Mouse (Mus musculus): ENCODE data around the gene Lysmd2.
A peak's percentile ranks its signal among the peaks of the same experiment; 100 is the strongest.
"Not testable (repeated sequence)": the region's sequence is repeated elsewhere in the genome, so short reads cannot be mapped to it uniquely, and the experiment has no call there.

Gene Lysmd2

GRCm38 (mm10) chr9:75626308-75626604 lies 715 bp downstream of the Lysmd2 start:
- no peak for DNase-seq (ENCODE audit: low read depth, low spot score)

DNA sequence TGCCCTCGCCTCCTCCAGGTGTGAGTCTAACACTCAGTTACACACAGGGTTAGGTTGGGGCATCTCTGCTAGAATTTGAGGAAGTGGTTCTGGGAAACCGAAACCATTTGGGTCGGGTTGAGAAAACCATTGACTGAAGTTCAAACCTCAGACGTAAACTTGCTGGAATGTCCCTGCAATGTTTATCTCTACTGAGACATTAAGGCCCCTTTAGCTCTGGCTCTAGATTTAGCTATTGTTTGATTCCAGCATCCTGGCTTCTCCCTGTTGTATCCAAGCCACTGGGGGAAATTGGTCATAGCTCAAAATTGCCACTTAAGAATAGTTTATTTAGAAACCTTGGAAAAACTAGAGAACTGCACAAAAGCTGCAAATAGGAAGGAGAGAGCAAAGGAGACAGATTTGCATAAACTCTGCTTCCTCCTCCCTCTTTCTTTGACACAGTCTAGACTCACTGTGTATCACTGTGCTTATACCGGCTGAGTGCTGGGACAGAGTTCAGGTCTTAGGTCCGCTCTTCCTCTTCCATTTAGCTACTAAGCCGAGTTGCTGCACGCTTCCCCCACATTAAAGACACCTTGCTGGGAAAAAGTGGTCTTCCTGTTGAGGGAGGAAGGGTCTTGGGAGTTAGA lies 5.4 kb downstream of the Lysmd2 start:
- DNase-seq (ENCODE audit: low read depth, low spot score) = no peak

DNA sequence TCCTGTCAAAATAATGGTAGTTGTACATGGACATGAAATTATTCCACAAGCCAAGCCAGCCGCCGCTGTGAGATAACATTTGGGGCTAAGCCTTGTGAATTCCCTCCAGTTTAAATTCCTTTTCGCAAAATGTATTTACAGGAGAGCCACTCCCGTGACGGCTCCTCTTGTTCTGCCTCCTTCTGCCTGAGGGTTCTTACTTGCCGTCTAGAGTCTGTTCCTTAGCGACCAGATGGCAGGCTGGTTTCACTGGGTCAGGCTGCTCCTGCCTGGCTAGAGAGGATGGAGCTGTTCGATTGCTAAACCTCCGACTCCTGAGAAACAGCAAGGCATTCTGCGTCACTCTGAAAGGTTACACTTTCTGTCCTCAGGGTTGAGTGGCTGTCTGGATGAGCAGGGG lies 6.6 kb downstream of the Lysmd2 start:
- no peak for DNase-seq (ENCODE audit: low read depth, low spot score)

GRCm38 (mm10) chr9:75632902-75633301 lies 7.4 kb downstream of the Lysmd2 start:
- no peak for DNase-seq (ENCODE audit: low read depth, low spot score)

- no peak for DNase-seq (ENCODE audit: low read depth, low spot score)
Observed at GRCm38 (mm10) chr9:75633603-75634002, 8.1 kb downstream of the Lysmd2 start.

- no peak for DNase-seq (ENCODE audit: low read depth, low spot score)
Observed at GRCm38 (mm10) chr9:75634226-75634625, 8.7 kb downstream of the Lysmd2 start.

DNA sequence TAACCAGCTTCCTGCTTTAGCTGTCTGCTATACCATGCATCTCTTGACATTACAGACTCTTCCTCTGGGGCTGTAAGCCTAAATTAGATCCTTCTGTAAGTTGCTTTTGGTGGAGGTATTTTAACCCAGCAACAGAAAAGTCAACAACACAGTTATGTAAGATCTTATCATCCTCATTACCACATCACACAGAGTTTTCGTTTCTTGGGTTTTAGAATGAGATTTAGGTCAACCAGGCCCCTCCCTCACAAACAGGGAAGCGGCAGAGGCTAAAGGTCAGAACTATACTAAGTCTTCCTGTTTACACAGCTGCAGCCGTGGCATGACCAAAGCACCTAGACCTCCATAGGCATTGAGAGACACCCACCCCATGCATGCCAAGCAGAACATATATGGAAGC lies 19.9 kb downstream of the Lysmd2 start:
- DNase-seq (ENCODE audit: low read depth, low spot score) = no peak

DNA sequence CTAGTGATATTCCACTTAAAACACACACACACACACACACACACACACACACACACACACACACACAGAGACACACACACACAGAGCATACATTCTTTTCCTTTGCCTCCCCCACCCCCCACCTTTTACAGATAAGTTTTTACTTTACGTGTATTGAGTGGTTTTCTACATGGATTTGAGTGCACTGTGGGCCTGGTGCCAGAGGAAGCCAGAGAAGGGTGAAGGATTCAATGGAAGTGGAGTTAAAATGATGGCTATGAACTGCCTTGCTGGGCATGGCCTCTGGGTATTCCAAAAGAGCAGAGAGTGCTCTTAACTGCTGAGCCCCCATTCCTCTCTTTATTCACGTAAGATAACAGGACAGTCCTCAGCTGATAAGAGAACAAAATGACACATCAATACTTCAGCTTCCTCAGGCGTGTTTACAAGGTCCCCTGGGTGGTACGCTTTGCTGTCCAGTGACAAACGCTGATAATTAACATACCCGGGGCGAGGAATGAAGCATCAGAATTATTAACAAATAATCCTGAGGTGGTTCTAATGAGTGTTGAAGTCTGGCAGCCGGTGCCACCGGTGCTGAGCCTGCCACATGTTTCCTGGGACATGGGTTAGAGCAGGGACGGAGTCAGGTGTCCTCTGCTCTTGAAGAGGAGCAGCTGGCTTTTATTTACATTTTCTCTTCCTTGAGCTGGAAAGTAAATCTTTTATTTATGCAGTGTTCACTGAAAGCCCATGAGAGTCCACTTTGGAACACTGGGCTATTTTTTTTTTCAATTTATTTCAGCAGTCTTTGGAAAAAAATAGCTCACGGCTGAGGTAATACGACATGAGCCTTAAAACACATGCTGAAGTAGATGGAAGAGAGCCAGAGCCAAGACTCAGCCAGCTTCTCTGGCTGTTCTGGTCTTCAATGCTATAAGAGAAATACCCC lies 28.7 kb downstream of the Lysmd2 start:
- no peak for DNase-seq (ENCODE audit: low read depth, low spot score)

DNA sequence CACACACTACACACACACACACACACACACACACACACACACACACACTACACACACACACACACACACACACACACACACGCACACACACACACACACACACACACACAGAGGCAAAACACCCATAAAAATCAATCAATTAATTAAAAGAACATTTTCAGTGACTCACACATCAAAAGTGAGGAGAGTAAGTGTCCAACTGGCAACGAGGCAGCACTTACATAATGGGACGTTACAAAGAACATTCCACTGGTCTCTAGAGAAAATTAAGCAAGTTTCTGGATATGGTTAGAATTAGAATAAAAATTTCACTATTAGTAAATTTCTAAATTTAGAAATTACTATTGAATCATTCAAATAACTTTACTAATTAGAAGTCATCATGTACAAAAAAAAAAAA lies 30.9 kb downstream of the Lysmd2 start:
- not testable (repeated sequence) for DNase-seq (ENCODE audit: low read depth, low spot score)

- no peak for DNase-seq (ENCODE audit: low read depth, low spot score)
Observed at GRCm38 (mm10) chr9:75660917-75661316, 35.4 kb downstream of the Lysmd2 start.

- DNase-seq (ENCODE audit: low read depth, low spot score) = no peak
Observed at GRCm38 (mm10) chr9:75665364-75665763, 39.8 kb downstream of the Lysmd2 start.

DNA sequence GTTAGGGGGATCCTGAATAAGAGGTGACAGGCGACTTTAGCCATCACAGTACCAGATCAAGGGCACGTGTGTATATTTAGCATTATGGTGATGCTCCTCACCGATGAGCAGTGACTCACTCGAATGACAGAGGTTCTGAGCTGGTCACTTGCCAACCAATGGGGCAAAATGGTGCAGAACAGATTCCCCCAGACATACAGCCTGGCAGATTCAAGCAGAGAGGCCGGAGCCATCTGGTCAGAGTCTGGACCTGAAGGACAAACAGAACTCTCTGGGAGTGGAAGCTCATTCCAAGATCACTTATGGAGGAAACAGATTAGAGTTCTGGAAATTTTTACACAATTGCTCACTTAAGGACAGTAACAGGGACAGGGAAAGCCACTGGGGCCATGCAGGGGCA lies 41.1 kb downstream of the Lysmd2 start:
- DNase-seq (ENCODE audit: low read depth, low spot score) = no peak

GRCm38 (mm10) chr9:75672769-75673168 lies 47.2 kb downstream of the Lysmd2 start:
- DNase-seq (ENCODE audit: low read depth, low spot score) = no peak

DNA sequence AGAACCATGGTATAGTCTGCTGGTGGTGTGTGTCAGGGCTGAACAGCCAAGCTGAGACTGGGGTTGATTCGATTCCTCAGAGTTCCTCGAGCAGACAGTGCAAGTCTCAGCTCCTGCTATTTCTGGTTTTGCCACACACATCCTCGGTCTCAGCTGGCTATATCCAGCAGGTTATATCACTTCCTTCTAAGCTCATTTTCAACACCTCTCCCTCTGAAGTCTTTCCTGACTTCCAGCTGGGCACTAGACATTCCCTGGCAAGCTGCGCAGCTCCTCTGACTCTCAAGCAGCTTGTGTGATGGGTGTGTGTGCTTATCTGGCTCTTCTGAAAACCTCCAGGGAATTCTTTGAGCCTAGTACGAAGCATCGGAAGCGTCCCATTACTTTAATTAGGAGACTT lies 50.7 kb downstream of the Lysmd2 start:
- no peak for DNase-seq (ENCODE audit: low read depth, low spot score)

DNA sequence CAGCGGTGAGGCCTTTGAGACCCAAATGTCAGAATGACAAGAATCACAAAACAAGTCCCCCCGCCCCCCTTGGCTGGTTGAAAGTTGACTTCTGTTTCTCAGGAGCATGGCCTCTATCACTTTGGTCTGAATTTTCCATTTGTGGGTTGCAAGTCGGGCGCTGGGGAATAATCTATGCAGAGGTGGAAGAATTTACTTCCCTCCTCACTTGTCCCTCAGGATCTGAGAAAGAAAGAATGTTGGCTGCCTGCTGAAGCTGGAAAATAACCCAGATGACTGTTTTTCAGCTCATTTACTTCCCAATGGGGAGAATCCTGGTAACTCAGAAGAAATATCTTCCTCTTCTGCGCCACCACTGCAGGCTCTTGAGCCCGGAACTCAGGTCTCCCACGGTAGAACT lies 52.8 kb downstream of the Lysmd2 start:
- no peak for DNase-seq (ENCODE audit: low read depth, low spot score)

DNA sequence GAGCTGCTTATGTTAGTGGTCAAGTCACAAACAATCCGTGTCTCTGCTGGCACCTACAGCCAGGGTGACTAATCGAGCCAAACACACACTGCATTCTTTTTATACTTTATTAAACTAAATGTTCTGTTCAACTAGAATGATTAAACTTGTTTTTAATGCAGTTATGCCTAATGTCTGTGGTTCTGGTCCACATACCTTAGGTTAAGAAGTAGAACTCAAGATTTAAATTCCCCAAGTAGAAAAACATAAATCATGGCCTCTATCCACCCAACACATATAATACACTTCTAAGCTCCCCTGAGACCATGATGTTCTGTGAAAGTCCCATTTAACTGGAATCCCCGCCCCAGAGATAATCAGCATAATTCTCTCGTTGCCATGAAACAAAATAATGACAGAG lies 54.1 kb downstream of the Lysmd2 start:
- DNase-seq (ENCODE audit: low read depth, low spot score) = no peak

DNA sequence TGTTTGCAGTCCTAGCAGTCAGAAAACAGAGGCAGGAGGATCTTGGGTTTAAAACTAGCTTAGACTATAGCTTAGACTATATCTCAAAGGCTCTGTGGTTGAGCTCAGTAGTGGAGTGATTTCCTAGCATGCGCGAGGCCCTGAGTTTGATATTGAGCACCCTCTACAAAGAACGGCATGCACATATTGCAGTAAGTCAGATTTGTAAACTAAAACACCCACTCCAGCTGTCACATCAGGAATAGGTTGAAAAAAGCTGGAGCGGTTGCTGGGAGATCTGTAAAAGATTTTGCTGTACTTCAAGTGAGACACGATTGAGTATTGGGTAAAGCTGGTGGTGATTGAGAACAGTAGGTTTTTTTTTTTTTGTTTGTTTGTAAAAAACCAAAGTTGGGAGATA lies 55.1 kb downstream of the Lysmd2 start:
- DNase-seq (ENCODE audit: low read depth, low spot score) = no peak

GRCm38 (mm10) chr9:75683426-75684191 lies 58.1 kb downstream of the Lysmd2 start, which contains the start of gene Scg3:
Gene Scg3, minus strand, starts transcription at chr9:75684056.
- peak; percentile 89 for DNase-seq (ENCODE audit: low read depth, low spot score)

GRCm38 (mm10) chr9:75684292-75684691 lies 58.8 kb downstream of the Lysmd2 start:
- DNase-seq (ENCODE audit: low read depth, low spot score) = no peak

DNA sequence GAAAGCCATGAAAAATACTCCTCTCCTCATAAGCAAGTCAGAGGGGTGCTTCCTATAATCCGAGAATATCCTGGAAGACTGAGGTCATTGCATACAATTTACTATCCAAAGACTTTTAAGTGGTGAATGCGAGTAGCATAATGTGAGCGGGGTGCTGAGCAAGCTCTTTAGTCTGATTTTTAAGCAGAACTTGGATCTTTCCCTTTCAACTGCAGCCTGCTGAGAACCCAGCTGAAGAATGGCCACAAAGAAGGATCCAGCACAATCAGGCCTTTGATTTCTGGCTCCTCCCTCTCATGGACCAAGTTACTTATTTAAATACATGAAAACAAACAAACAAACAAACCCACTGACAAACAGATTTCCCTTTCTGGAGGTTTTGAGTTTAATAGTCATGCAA lies 59.2 kb downstream of the Lysmd2 start:
- no peak for DNase-seq (ENCODE audit: low read depth, low spot score)
